Mouse (Mus musculus) cerebellum, adult (tissue): Measurements from ENCODE around the gene R3hdm1.
A peak's percentile ranks its signal among the peaks of the same experiment; 100 is the strongest.

Experiments used
- ATAC-seq: cut with Nextera tagmentation; 2 replicates; pipeline ENCODE4 v1.9.2; 2017; ENCODE audit warnings: mild to moderate bottlenecking, moderate library complexity, mixed read lengths; ENCODE audit not compliant: insufficient number of reproducible peaks, low FRiP score, low TSS enrichment

Gene R3hdm1

DNA sequence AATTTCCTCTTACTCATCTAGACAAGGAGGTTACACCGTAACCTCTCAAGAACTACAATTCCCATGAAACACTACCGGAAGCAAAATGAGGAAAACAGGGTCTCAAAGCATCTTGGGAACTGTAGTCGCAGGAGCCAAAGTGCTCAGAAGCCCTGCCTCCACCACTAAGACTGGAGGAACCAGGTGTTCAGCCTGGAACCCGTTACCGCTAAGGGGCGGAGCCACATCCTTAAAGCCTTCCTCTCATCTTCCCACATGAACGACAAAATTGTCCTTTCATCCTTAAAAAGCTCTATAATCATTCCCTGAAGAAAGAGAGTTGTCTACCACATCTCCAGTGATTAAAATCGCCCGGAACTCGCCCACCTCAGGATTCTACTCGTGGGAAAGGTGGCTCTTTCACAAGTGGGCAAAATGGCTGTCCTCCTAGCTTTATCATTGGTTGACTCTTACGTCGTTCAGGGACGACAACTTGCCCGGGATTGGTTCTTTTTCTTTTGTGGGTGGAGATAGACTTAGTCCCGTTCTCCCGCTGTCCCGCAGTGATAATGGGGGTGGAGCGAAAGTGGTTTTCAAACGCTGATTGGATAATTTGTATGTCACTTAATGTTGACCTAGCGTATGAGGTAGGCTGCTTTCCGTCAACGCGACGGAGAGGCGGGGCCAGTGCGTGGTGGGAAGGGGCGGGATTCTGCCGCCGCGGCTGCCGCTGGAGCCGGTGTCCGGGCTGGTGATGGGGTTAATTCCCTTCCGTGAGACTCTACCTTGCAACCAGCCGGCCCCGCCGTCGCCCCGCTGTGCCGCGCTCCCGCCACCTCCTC lies at the start of gene R3hdm1, which contains the start of gene Zranb3:
R3hdm1 (plus strand) TSS at position 661 of the 821 bp plus-strand sequence.
Zranb3 (minus strand) TSS at position 407 of the 821 bp plus-strand sequence.
- peak; percentile 95 for ATAC-seq

- ATAC-seq, result no peak
Measured at GRCm38 (mm10) chr1:128057269-128057668, 45.8 kb upstream of the R3hdm1 start.

- no peak for ATAC-seq
Measured at GRCm38 (mm10) chr1:128058625-128059024, 44.5 kb upstream of the R3hdm1 start.

DNA sequence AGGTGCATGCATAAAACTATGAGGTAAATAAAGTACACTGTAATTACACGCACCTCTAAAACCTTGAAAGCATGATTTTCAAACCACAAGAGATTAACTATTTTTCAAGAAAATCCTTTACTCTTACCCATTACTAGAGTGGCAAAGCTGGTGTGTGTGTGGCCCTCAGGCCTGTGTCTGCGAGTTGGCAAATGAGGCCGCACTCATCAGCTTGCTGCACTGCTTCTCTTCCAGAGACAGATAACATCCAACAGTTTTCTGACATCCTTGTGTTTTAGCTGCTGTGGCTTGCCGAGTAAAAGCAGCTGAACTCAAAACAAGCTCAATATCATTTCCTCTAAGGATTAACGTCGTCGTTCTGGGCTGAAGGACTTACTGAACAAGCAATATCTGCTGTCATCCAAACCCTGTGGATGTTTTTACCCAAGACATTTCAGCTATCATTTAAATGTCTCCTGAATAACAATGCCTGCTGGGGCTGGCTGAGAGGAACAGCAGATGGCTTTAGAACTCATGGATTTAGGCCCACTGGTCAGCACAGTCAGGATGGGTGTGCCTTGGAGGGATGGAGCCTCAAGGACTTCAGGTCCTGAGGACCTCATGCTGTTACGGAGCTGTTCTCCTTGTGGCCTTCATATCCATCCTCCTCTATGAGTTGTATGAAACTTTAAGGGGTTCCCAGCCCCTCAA lies 42.3 kb upstream of the R3hdm1 start:
- ATAC-seq, result peak; percentile 64; the same call in 1 of the 2 replicates

DNA sequence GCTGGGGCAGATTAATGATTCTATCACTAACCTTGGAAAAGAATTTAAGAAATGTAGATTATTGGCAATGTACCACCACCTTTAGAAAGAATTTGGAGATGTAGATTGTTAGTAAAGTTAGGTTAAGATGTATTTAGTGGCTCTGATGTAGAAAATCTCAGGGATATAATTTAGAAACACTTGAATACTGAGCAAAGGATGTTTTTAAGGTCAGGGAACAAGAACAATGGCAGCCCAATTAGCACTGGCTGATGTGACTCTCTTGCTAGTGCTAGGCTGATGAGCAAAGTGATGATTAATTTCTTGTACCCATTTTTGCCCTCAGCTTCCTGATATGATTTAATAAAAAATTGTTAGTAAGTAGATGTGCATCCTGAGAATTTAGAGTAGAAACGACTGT lies 41.7 kb upstream of the R3hdm1 start:
- no peak for ATAC-seq

DNA sequence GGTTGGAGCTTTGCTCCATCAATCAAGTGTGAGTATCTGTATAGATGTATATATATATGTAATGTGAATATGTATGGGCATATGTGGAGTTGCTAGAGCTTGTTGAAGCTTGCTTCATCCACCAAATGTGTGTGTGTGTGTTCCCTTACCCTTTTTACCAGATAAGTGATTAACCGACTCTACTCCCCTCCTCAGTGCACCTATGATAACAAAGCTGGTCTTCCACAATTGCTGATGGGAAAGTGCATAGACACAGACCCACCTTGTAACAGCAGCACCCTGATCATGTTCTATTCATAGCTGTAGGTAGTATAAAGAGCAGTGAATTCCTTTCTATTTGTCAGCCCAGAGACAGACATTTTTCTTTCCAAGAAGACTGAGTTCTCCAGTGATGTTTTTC lies 40.9 kb upstream of the R3hdm1 start:
- no peak for ATAC-seq

- ATAC-seq, result no peak
Measured at GRCm38 (mm10) chr1:128064716-128065115, 38.4 kb upstream of the R3hdm1 start.

- no peak for ATAC-seq
Measured at GRCm38 (mm10) chr1:128068945-128069397, 34.1 kb upstream of the R3hdm1 start.

GRCm38 (mm10) chr1:128070003-128070402 lies 33.1 kb upstream of the R3hdm1 start:
- no peak for ATAC-seq

GRCm38 (mm10) chr1:128073051-128073450 lies 30.1 kb upstream of the R3hdm1 start:
- ATAC-seq, result no peak

DNA sequence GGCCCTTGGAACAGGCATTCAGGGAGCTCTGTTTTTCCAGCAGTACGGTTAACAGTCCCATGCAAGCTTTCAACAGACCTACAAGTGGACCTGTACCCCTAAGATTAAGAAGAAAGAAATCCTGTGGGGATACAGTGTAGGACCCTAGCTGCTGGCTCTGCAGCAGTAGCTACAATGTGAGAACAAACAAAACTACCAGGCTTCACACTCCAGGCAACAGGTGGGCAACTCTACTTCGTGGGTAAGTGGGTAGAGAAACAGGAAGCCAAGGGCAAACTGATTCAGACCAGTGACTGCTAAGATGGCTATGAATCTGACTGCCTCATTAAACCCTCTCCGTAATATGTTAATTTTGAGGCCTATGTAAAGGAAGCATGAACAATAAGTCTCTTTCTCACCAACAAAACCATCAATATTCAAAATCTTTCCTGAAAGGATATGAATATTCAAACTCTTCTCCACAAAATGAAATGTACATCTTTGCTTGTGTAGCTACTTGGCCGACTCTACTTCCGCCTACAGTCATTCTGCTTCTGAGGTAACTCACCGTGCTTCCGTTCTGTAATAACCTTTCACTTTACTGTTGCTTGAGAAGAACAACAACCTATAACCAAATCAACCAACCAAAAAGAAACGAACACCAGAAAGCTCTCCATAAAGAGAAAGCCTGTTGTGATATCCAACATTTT lies 26.2 kb upstream of the R3hdm1 start:
- ATAC-seq, result no peak

- ATAC-seq, result no peak
Measured at GRCm38 (mm10) chr1:128077788-128078187, 25.3 kb upstream of the R3hdm1 start.

GRCm38 (mm10) chr1:128078646-128079045 lies 24.5 kb upstream of the R3hdm1 start:
- no peak for ATAC-seq

- no peak for ATAC-seq
Measured at GRCm38 (mm10) chr1:128080936-128081696, 22.0 kb upstream of the R3hdm1 start.

DNA sequence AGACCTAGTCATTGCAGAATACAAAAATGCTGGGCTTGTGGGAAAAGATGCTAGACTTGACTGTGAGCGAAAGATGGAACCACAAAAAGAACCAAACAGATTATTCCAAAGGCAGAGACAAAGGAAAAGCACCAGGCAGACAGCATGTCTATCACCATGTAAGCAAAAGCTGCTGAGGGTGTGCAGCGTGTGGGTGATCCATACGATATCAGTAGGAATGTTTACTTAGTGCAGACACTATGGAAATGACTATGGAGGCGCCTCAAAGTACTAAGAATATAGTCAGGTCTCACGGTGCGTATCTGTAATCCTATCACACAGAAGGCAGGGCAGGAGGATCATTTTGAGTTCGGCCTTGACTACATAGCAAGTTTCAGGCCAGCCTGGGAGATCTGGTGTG lies 21.2 kb upstream of the R3hdm1 start:
- no peak for ATAC-seq

GRCm38 (mm10) chr1:128082800-128083199 lies 20.3 kb upstream of the R3hdm1 start:
- no peak for ATAC-seq

DNA sequence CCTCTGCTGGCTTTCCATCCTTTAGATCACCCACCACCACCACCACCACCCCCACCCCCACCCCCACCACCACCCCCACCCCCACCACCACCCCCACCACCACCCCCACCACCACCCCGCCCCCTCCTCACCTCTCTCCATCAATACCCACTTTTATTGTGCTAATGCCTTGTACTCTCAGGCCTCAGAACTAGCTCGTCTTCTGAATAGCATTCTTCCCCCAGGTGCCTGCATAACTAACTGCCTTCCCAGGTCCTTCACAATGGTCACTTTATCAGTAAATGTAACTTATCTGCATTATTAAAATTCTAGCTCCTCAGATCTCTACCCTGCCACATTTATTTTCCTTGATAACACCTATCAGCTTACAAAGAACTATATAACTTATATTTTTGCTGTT lies 8.4 kb upstream of the R3hdm1 start:
- no peak for ATAC-seq

GRCm38 (mm10) chr1:128098309-128098708 lies 4.8 kb upstream of the R3hdm1 start:
- no peak for ATAC-seq

DNA sequence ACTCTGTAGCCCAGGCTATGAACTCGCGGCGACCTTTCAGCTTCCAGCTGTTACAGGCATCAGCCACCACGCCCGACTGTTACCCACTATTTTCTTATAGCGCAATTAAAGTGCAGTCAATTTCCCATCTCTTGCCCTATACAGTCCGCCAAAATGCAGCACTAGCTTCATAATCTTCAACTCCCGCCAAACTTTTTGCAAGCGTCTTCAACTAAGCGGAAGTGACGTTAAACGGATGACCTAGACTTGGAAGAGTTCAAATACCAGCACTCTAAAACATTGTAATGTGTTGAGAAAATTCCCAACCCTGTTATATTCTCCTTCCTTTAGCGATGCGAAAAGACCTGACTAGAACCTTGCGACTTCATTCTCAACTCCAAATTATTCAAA lies 855 bp upstream of the R3hdm1 start:
- ATAC-seq, result peak; percentile 34

DNA sequence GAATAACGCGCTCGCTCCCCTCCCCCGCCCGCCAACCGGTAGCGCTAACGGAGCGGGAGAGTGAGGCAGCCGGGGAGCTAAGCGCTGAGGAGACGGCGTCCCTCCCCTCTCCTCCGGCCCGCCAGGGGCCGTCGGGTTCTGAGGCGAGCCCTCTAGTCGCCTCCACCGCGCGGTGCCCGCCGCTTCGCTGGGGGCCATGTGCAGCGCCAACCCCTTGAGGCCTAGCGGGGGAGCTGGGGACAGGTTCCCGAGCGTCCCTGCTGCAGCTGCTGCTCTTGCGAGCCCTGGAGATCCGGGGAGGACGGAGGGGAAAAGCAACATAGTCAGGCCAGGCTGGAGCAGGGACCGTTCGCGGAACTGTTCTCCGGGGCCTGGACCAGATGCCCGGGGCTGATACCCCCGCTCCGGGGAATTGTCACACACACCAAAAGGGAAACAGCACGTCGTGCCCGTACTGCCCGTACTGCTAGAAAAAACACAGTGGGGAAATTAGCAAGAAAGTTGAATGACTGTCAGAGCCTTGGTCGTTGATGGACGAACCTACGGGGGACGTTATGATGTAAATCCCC lies 503 bp downstream of the R3hdm1 start:
- ATAC-seq, result no peak; the same call in none of the 2 replicates
